Mouse (Mus musculus): Measurements from ENCODE around the gene Gm45233.

DNA sequence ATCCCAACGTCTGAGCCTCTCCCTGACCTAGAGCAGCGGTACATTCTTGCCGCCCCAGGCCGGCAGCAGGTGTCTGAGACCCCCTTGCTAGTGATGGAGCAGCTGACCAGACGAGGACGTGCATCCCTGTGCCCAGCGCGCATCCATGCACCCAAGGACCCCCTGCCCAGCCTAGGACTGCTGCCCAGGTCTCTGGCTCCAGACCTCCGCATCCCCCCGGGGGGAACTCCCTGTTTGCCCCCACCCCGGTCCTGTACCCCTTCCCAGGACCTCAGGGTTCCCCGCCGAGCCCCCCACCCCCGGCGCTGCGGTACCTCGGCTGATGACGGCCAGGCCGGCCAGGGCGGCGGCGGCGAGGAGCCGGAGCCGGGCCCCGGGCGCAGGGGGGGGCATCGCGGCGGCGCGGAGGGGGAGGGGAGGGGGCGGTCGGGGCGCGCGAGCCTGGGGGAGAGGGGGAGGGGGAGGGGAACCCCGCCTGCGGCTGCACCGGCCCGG lies 45.8 kb downstream of the Gm45233 start, which contains the start of gene Iglon5:
- no peak for TF ChIP-seq CTCF (IDR thresholded peaks at IDR 0.05; ENCODE audit: borderline replicate concordance, control insufficient read depth, extremely low read depth, insufficient read depth, low read length, poor library complexity)
- TF ChIP-seq POLR2A (IDR thresholded peaks at IDR 0.05; ENCODE audit: control insufficient read depth, extremely low read depth, insufficient read depth, low read length, poor library complexity) = no peak
